Mouse (Mus musculus): Measurements from ENCODE around the gene Olfr460. TPM values are rescaled to one million over a fixed set of nuclear protein-coding genes. Genes with fewer than 3 reads are reported as not detected.

The Olfr460 gene
- total and polyA plus RNA-seq, 3 experiments: not detected

- H3K79me2 ChIP-seq (ENCODE audit: control insufficient read depth, insufficient read depth, low read length, poor library complexity): no peaks in the 10 kb centered on the region
- no peak within 1 kb of the TSS for H3K4me3 ChIP-seq (ENCODE audit: control insufficient read depth in 1 of 2, insufficient read depth in 1 of 2, low read depth in 2 of 2, low read length in 2 of 2)
- H3K4me1 ChIP-seq (ENCODE audit: control insufficient read depth in 1 of 2, insufficient read depth in 2 of 2, low read length in 2 of 2): no peaks in the 10 kb centered on the region
- H3K27ac ChIP-seq (ENCODE audit: control insufficient read depth, low read depth, low read length): no peak within 1 kb of the TSS
- H3K27me3 ChIP-seq (ENCODE audit: control insufficient read depth in 1 of 2, insufficient read depth in 2 of 2, low read length in 2 of 2): no peaks in the 10 kb centered on the region
- no peaks in the 10 kb centered on the region for H3K9me3 ChIP-seq (replicated peaks; ENCODE audit: insufficient read depth, low read length)
- H3K36me3 ChIP-seq (ENCODE audit: control insufficient read depth in 1 of 2, insufficient read depth in 2 of 2, low read length in 2 of 2): no peaks in the 10 kb centered on the region
- no peak for DNase-seq (ENCODE audit: low read depth, low spot score)
- no peak within 1 kb of the TSS for H3K9ac ChIP-seq (ENCODE audit: control insufficient read depth, low read depth, low read length, poor library complexity, severe bottlenecking)
- no peak for TF ChIP-seq GABPA (IDR thresholded peaks at IDR 0.05; ENCODE audit: low read depth, low read length)
- TF ChIP-seq CHD2 (IDR thresholded peaks at IDR 0.05; ENCODE audit: low read length): no peak
- no peak for TF ChIP-seq SIN3A (IDR thresholded peaks at IDR 0.05; ENCODE audit: low read length)
- no peak for TF ChIP-seq EP300 (IDR thresholded peaks at IDR 0.05; ENCODE audit: low read depth in 1 of 2, low read length in 2 of 2)
- no peak for TF ChIP-seq TAL1 (IDR thresholded peaks at IDR 0.05; ENCODE audit: low read length)
- TF ChIP-seq JUND (IDR thresholded peaks at IDR 0.05; ENCODE audit: low read depth, low read length): no peak
- no peak for TF ChIP-seq UBTF (IDR thresholded peaks at IDR 0.05; ENCODE audit: borderline replicate concordance, insufficient read depth, low read depth, low read length)
- TF ChIP-seq E2F4 (IDR thresholded peaks at IDR 0.05; ENCODE audit: borderline replicate concordance, low read depth, low read length): no peak
Observed at GRCm38 (mm10) chr6:40613260-40613852, 44.1 kb downstream of the Olfr460 start, which contains the start of gene Tas2r138. Gene Tas2r138 (minus strand): TSS chr6:40613310.

- no peaks in the 10 kb centered on the region for H3K27me3 ChIP-seq (ENCODE audit: control insufficient read depth in 1 of 2, insufficient read depth in 2 of 2, low read length in 2 of 2)
- H3K9ac ChIP-seq (ENCODE audit: control insufficient read depth, low read depth, low read length, poor library complexity, severe bottlenecking): no peak overlapping the region
- no peaks in the 10 kb centered on the region for H3K36me3 ChIP-seq (ENCODE audit: control insufficient read depth in 1 of 2, insufficient read depth in 2 of 2, low read length in 2 of 2)
- H3K79me2 ChIP-seq (ENCODE audit: control insufficient read depth, insufficient read depth, low read length, poor library complexity): no peaks in the 10 kb centered on the region
- DNase-seq (ENCODE audit: low read depth, low spot score): peak; percentile 40
- H3K4me3 ChIP-seq (ENCODE audit: control insufficient read depth in 1 of 2, insufficient read depth in 1 of 2, low read depth in 2 of 2, low read length in 2 of 2): no peak overlapping the region
- no peak overlapping the region for H3K27ac ChIP-seq (ENCODE audit: control insufficient read depth, low read depth, low read length)
- H3K4me1 ChIP-seq (ENCODE audit: control insufficient read depth in 1 of 2, insufficient read depth in 2 of 2, low read length in 2 of 2): no peaks in the 10 kb centered on the region
- H3K9me3 ChIP-seq (replicated peaks; ENCODE audit: insufficient read depth, low read length): no peaks in the 10 kb centered on the region
- TF ChIP-seq SMC3 (IDR thresholded peaks at IDR 0.05; ENCODE audit: low read depth, low read length): peak; percentile 56
- TF ChIP-seq CTCF (IDR thresholded peaks at IDR 0.05 in 2 of 3, conservative IDR thresholded peaks at IDR 0.05 in 1 of 3; ENCODE audit: control insufficient read depth in 1 of 3, insufficient read depth in 1 of 3, low read depth in 2 of 3, low read length in 3 of 3, poor library complexity in 1 of 3, severe bottlenecking in 1 of 3): peak; percentile 60 to 72 (median 68)
- TF ChIP-seq GABPA (IDR thresholded peaks at IDR 0.05; ENCODE audit: low read depth, low read length): no peak
- peak; percentile 62 for TF ChIP-seq RAD21 (IDR thresholded peaks at IDR 0.05; ENCODE audit: low read depth, low read length)
Observed at GRCm38 (mm10) chr6:40617965-40618364, 48.7 kb downstream of the Olfr460 start.

Other genes starting within 250 kb of the Olfr460 start
- 29.6 and 29.9 TPM in 2 replicates for gene Agk, start 244.3 kb upstream of the Olfr460 start, total RNA-seq (2012; rRNA removed)
- 10 to 100 TPM in 1 of 2 experiments, not detected in 1; 29.7 TPM for gene Agk, start 244.3 kb upstream of the Olfr460 start, polyA plus RNA-seq (2012; ENCODE audit: insufficient read depth in 1 of 2, insufficient read length in 2 of 2, low read depth in 1 of 2, low replicate concordance in 2 of 2, missing spikeins in 1 of 2)
- gene E330009J07Rik, start 133.4 kb upstream of the Olfr460 start, total RNA-seq (2012; rRNA removed): 6.1 and 6.4 TPM in 2 replicates
- gene E330009J07Rik, start 133.4 kb upstream of the Olfr460 start, polyA plus RNA-seq (2012; ENCODE audit: insufficient read depth in 1 of 2, insufficient read length in 2 of 2, low read depth in 1 of 2, low replicate concordance in 2 of 2, missing spikeins in 1 of 2): 1 to 10 TPM in 1 of 2 experiments, not detected in 1; 5.9 TPM
- gene Wee2, start 130.4 kb upstream of the Olfr460 start, total RNA-seq (2012; rRNA removed): not detected in 2 replicates
- gene Wee2, start 130.4 kb upstream of the Olfr460 start, polyA plus RNA-seq (2012; ENCODE audit: insufficient read depth in 1 of 2, insufficient read length in 2 of 2, low read depth in 1 of 2, low replicate concordance in 2 of 2, missing spikeins in 1 of 2): not detected
- 97.2 and 99.2 TPM in 2 replicates for gene Ssbp1, start 98.1 kb upstream of the Olfr460 start, total RNA-seq (2012; rRNA removed)
- 10 to 100 TPM in 1 of 2 experiments, not detected in 1; 91.7 TPM for gene Ssbp1, start 98.1 kb upstream of the Olfr460 start, polyA plus RNA-seq (2012; ENCODE audit: insufficient read depth in 1 of 2, insufficient read length in 2 of 2, low read depth in 1 of 2, low replicate concordance in 2 of 2, missing spikeins in 1 of 2)
- gene Tas2r137, start 78.3 kb upstream of the Olfr460 start, total RNA-seq (2012; rRNA removed): not detected in 2 replicates
- gene Tas2r137, start 78.3 kb upstream of the Olfr460 start, polyA plus RNA-seq (2012; ENCODE audit: insufficient read depth in 1 of 2, insufficient read length in 2 of 2, low read depth in 1 of 2, low replicate concordance in 2 of 2, missing spikeins in 1 of 2): not detected
- 0.16 TPM in 1 of 2 replicates, not detected in the other for gene Tas2r108, start 76.0 kb upstream of the Olfr460 start, total RNA-seq (2012; rRNA removed)
- gene Tas2r108, start 76.0 kb upstream of the Olfr460 start, polyA plus RNA-seq (2012; ENCODE audit: insufficient read depth in 1 of 2, insufficient read length in 2 of 2, low read depth in 1 of 2, low replicate concordance in 2 of 2, missing spikeins in 1 of 2): under 1 TPM in 1 of 2 experiments, not detected in 1; 0.10 TPM
- gene Prss37, start 50.0 kb upstream of the Olfr460 start, total RNA-seq (2012; rRNA removed): not detected in 2 replicates
- gene Prss37, start 50.0 kb upstream of the Olfr460 start, polyA plus RNA-seq (2012; ENCODE audit: insufficient read depth in 1 of 2, insufficient read length in 2 of 2, low read depth in 1 of 2, low replicate concordance in 2 of 2, missing spikeins in 1 of 2): not detected
- not detected in 2 replicates for gene Olfr461, start 14.4 kb upstream of the Olfr460 start, total RNA-seq (2012; rRNA removed)
- not detected for gene Olfr461, start 14.4 kb upstream of the Olfr460 start, polyA plus RNA-seq (2012; ENCODE audit: insufficient read depth in 1 of 2, insufficient read length in 2 of 2, low read depth in 1 of 2, low replicate concordance in 2 of 2, missing spikeins in 1 of 2)
- gene Clec5a, start 16.3 kb downstream of the Olfr460 start, total RNA-seq (2012; rRNA removed): not detected in 2 replicates
- not detected for gene Clec5a, start 16.3 kb downstream of the Olfr460 start, polyA plus RNA-seq (2012; ENCODE audit: insufficient read depth in 1 of 2, insufficient read length in 2 of 2, low read depth in 1 of 2, low replicate concordance in 2 of 2, missing spikeins in 1 of 2)
- gene Tas2r138, start 43.8 kb downstream of the Olfr460 start, total RNA-seq (2012; rRNA removed): not detected in 2 replicates
- not detected for gene Tas2r138, start 43.8 kb downstream of the Olfr460 start, polyA plus RNA-seq (2012; ENCODE audit: insufficient read depth in 1 of 2, insufficient read length in 2 of 2, low read depth in 1 of 2, low replicate concordance in 2 of 2, missing spikeins in 1 of 2)
- gene Mgam, start 59.3 kb downstream of the Olfr460 start, total RNA-seq (2012; rRNA removed): not detected in 2 replicates
- not detected for gene Mgam, start 59.3 kb downstream of the Olfr460 start, polyA plus RNA-seq (2012; ENCODE audit: insufficient read depth in 1 of 2, insufficient read length in 2 of 2, low read depth in 1 of 2, low replicate concordance in 2 of 2, missing spikeins in 1 of 2)

Data from MEL (cell line).